In the genomic region with DNA sequence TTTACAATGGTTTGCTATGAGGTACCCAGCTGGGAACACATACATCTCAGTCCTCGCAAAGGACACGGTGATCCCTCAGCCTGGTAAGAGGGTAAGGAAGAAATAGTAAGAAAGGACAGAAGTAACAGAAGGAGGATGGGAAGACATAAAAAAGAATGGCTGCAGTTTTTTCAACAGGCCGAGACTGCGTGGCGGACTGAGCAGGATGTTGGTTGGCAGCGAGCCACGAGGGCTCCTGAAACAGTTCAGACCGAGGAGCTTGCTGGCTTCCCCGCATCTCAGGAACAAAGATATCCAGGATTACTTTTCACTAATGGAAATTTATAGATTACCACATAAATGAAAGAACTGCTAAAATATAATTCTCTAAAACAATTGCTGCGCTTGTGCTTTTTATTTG, we compare ENCODE assay signal across 9 mouse cellular contexts.
DNase-seq lines count a peak whose midpoint lies in the region; ATAC-seq and TF ChIP-seq lines count a peak whose summit lies in the region.
"Had no signal": no experiment of that assay in that cellular context is flagged by ENCODE, and none has a peak within 500 bp of the region (broad histone marks: within the 10 kb centered on the region; RNA-seq: fewer than 3 reads in every experiment).

No protein-coding gene starts in this region.

- H3K9ac ChIP-seq in lung, embryonic 16.5 days (ENCODE audit: low read length) = no peak overlapping the region

- H3K4me3 ChIP-seq in left cerebral cortex, adult 2 months = no peak overlapping the region
- H3K4me3 ChIP-seq in lung, embryonic 16.5 days (ENCODE audit: low read length) = no peak overlapping the region

- no peaks in the 10 kb centered on the region for H3K27me3 ChIP-seq in lung, embryonic 16.5 days (ENCODE audit: control insufficient read depth, insufficient read depth, low read depth, low read length)

- no peak for ATAC-seq in cerebellum, adult (ENCODE audit: insufficient number of reproducible peaks, low FRiP score, low TSS enrichment)
- peak; percentile 59; the same call in 1 of the 2 replicates for ATAC-seq in lung, embryonic 16.5 days (ENCODE audit: low read depth)
- no peak for ATAC-seq in frontal cortex, adult (ENCODE audit: low TSS enrichment)
- ATAC-seq: activated CD4-positive, CD25-positive, alpha-beta regulatory T cell, adult 4 months had no signal

- intact Hi-C loops in left cerebral cortex, adult 2 months (cut with DNase I) = no loop called here
- intact Hi-C loops in gastrocnemius, postnatal 14 days (cut with DNase I; ENCODE audit: low total_unique reads) = no loop called here

- no peaks in the 10 kb centered on the region for H3K36me3 ChIP-seq in lung, embryonic 16.5 days (ENCODE audit: control insufficient read depth, insufficient read depth, low read length)

- WGBS in lung, embryonic 16.5 days = 32% methylated on average over 10 of the region's 10 CpGs

- TF ChIP-seq CTCF in left cerebral cortex, adult 2 months (IDR thresholded peaks at IDR 0.05) = no peak

- no peak overlapping the region for H3K27ac ChIP-seq in left cerebral cortex, adult 2 months
- no peak overlapping the region for H3K27ac ChIP-seq in lung, embryonic 16.5 days (ENCODE audit: low read length)

- peaks cover 5% of the 10 kb centered on the region; the same call in 1 of the 2 replicates for H3K4me1 ChIP-seq in lung, embryonic 16.5 days (replicated peaks; ENCODE audit: control insufficient read depth, insufficient read depth, low read length)

- H3K9me3 ChIP-seq in lung, embryonic 16.5 days (ENCODE audit: control insufficient read depth, low read length) = no peaks in the 10 kb centered on the region

- no peak overlapping the region for H3K4me2 ChIP-seq in lung, embryonic 16.5 days (ENCODE audit: low read depth, low read length)

- DNase-seq in cerebellum, adult 18-20 months = peak; percentile 66 to 73
- DNase-seq in left cerebral cortex, adult 2 months (ENCODE audit: extremely low spot score in 1 of 2, low spot score in 2 of 2) = peak; percentile 33 to 38
- DNase-seq in left cerebral cortex, adult 11 months (ENCODE audit: low spot score) = no peak
- DNase-seq in gastrocnemius, postnatal 14 days = peak; percentile 72
- DNase-seq in urinary bladder, adult 2 months (ENCODE audit: low spot score) = no peak

Comparison
In these comparisons a context has a peak if more than half of its experiments do, and no peak if none do; other contexts are left out.
1. DNase-seq: peak in cerebellum, adult 18-20 months (2 of 2), left cerebral cortex, adult 2 months (2 of 2) and gastrocnemius, postnatal 14 days (single experiment); none in left cerebral cortex, adult 11 months (single experiment) and urinary bladder, adult 2 months (single experiment).